Mouse (Mus musculus) layer of hippocampus, adult 8-10 months (tissue): Measurements from ENCODE around the gene Pxt1. TPM values are rescaled to one million over a fixed set of nuclear protein-coding genes. Genes with fewer than 3 reads are reported as not detected.

ENCODE experiments used
- total RNA-seq, 4 experiments: library from RNA; stranded (reverse); gene quantifications; 2 replicates each; pipeline ENCODE4 v1.2.4; 2022

Gene Pxt1
- total RNA-seq, 4 experiments from 2014 or later, result not detected

Other genes with a start within 250 kb of the Pxt1 start
- gene AC170998.1, start 217.8 kb downstream of the Pxt1 start, total RNA-seq, result 1 to 10 TPM; 2.5 to 5.3 (median 3.2) TPM
- gene Mapk13, start 174.5 kb downstream of the Pxt1 start, total RNA-seq, result 1 to 10 TPM; 1.0 to 3.5 (median 2.0) TPM
- 10 to 100 TPM; 39.8 to 56.2 (median 50.5) TPM for gene Brpf3, start 142.8 kb downstream of the Pxt1 start, total RNA-seq
- under 1 TPM; 0.43 to 0.84 (median 0.70) TPM for gene Pnpla1, start 85.4 kb downstream of the Pxt1 start, total RNA-seq
- gene 4930539E08Rik, start 28.5 kb downstream of the Pxt1 start, total RNA-seq, result 1 to 10 TPM; 3.2 to 6.4 (median 4.9) TPM
- gene Kctd20, start 8.1 kb upstream of the Pxt1 start, total RNA-seq, result 10 to 100 TPM; 56.0 to 80.0 (median 62.1) TPM
- gene Stk38, start 64.2 kb upstream of the Pxt1 start, total RNA-seq, result 10 to 100 TPM; 56.9 to 81.7 (median 64.5) TPM
- gene Srsf3, start 88.8 kb upstream of the Pxt1 start, total RNA-seq, result 100 to 1,000 TPM; 117 to 141 (median 132) TPM
- 10 to 100 TPM in 1 of 4 experiments, 1 to 10 TPM in 3; 7.0 to 12.5 (median 8.8) TPM for gene Cdkn1a, start 147.1 kb upstream of the Pxt1 start, total RNA-seq
- gene Rab44, start 170.3 kb upstream of the Pxt1 start, total RNA-seq, result under 1 TPM in 2 of 4 experiments, not detected in 2; 0.16 to 0.30 TPM